Mouse (Mus musculus) bone marrow macrophage, adult 2 months (primary cell): Measurements from ENCODE around the gene Kntc1. TPM values are rescaled to one million over a fixed set of nuclear protein-coding genes. Genes with fewer than 3 reads are reported as not detected.

Experiments used
- H3K27ac ChIP-seq: 2 replicates; pipeline ENCODE4 v1.5.1; 2012; ENCODE audit warnings: low read depth, low read length; ENCODE audit not compliant: insufficient read depth
- H3K4me1 ChIP-seq: 2 replicates; pipeline ENCODE4 v1.6.1; 2012; ENCODE audit warnings: low read length; ENCODE audit not compliant: control insufficient read depth, insufficient read depth
- H3K4me3 ChIP-seq: 2 replicates; pipeline ENCODE4 v1.5.1; 2012; ENCODE audit warnings: mild to moderate bottlenecking, low read length, moderate library complexity; ENCODE audit not compliant: insufficient read depth
- CTCF ChIP-seq: IDR thresholded peaks from 2 replicates; pipeline ENCODE4 v1.5.1; 2012; ENCODE audit warnings: low read depth, mild to moderate bottlenecking, low read length, moderate library complexity
- POLR2A ChIP-seq: IDR thresholded peaks from 2 replicates; pipeline ENCODE4 v1.6.1; 2012; ENCODE audit warnings: mild to moderate bottlenecking, low read depth, low read length, borderline replicate concordance
- polyA plus RNA-seq: library from polyadenylated mRNA; stranded (reverse); fragments of >200 nt; gene quantifications from 2 replicates; pipeline ENCODE4 v1.2.4, GENCODE M21; 2012; ENCODE audit not compliant: missing spikeins, insufficient read depth, insufficient read length

The Kntc1 gene
- polyA plus RNA-seq, 1 experiment: 13.9 TPM

GRCm38 (mm10) chr5:123837371-123837770 is 87.9 kb downstream of the Kntc1 start:
- TF ChIP-seq POLR2A (no peak), CTCF (no peak)
- Histone ChIP-seq H3K4me1 (peaks cover 10% of the 10 kb centered on the region), H3K27ac (no peak overlapping the region), H3K4me3 (no peak overlapping the region)

- Histone ChIP-seq H3K4me3 (no peak overlapping the region), H3K27ac (no peak overlapping the region), H3K4me1 (peaks cover 10% of the 10 kb centered on the region)
- TF ChIP-seq POLR2A (no peak), CTCF (no peak)
These were observed 92.9 kb downstream of the Kntc1 start for GRCm38 (mm10) chr5:123842221-123842934.

GRCm38 (mm10) chr5:123842935-123843282 is 93.4 kb downstream of the Kntc1 start:
- peaks cover 10% of the 10 kb centered on the region for H3K4me1 ChIP-seq
- no peak for TF ChIP-seq CTCF
- no peak for TF ChIP-seq POLR2A
- no peak overlapping the region for H3K4me3 ChIP-seq
- H3K27ac ChIP-seq: no peak overlapping the region

- Histone ChIP-seq H3K4me1 (peaks cover 10% of the 10 kb centered on the region), H3K4me3 (no peak overlapping the region), H3K27ac (no peak overlapping the region)
- TF ChIP-seq CTCF (no peak), POLR2A (no peak)
These were observed 94.3 kb downstream of the Kntc1 start for GRCm38 (mm10) chr5:123843816-123844215.

GRCm38 (mm10) chr5:123844316-123844715 is 94.8 kb downstream of the Kntc1 start:
- TF ChIP-seq POLR2A (no peak), CTCF (no peak)
- Histone ChIP-seq H3K4me3 (no peak overlapping the region), H3K27ac (no peak overlapping the region), H3K4me1 (peaks cover 10% of the 10 kb centered on the region)

- H3K4me3 ChIP-seq: no peak overlapping the region
- H3K4me1 ChIP-seq: peaks cover 5% of the 10 kb centered on the region
- no peak for TF ChIP-seq CTCF
- TF ChIP-seq POLR2A: no peak
- H3K27ac ChIP-seq: no peak overlapping the region
These were observed 101.9 kb downstream of the Kntc1 start for GRCm38 (mm10) chr5:123851398-123851797.

GRCm38 (mm10) chr5:123853877-123854504 is 104.5 kb downstream of the Kntc1 start:
- no peak for TF ChIP-seq CTCF
- TF ChIP-seq POLR2A: no peak
- H3K4me1 ChIP-seq: peaks cover 9% of the 10 kb centered on the region
- no peak overlapping the region for H3K27ac ChIP-seq
- no peak overlapping the region for H3K4me3 ChIP-seq

GRCm38 (mm10) chr5:123854511-123854910 is 105.0 kb downstream of the Kntc1 start:
- Histone ChIP-seq H3K4me3 (no peak overlapping the region), H3K27ac (no peak overlapping the region), H3K4me1 (peaks cover 9% of the 10 kb centered on the region)
- TF ChIP-seq POLR2A: no peak
- TF ChIP-seq CTCF: no peak

GRCm38 (mm10) chr5:123858798-123859197 is 109.3 kb downstream of the Kntc1 start:
- TF ChIP-seq CTCF (no peak), POLR2A (no peak)
- Histone ChIP-seq H3K4me1 (peaks cover 22% of the 10 kb centered on the region), H3K4me3 (no peak overlapping the region), H3K27ac (no peak overlapping the region)

GRCm38 (mm10) chr5:123862374-123863350 is 113.1 kb downstream of the Kntc1 start:
- Histone ChIP-seq H3K27ac (peak overlapping the region; percentile 80), H3K4me3 (peak overlapping the region; percentile 58), H3K4me1 (peaks cover 49% of the 10 kb centered on the region)
- TF ChIP-seq POLR2A (no peak), CTCF (no peak)

GRCm38 (mm10) chr5:123863934-123864333 is 114.4 kb downstream of the Kntc1 start:
- H3K4me1 ChIP-seq: peaks cover 44% of the 10 kb centered on the region
- TF ChIP-seq CTCF: no peak
- no peak for TF ChIP-seq POLR2A
- peak overlapping the region; percentile 80 for H3K27ac ChIP-seq
- H3K4me3 ChIP-seq: peak overlapping the region; percentile 58
